Comparison of ENCODE assay signal across 22 mouse cellular contexts in genomic region chr1:37318558-37318957, GRCm38 (mm10). TPM values are rescaled to one million over a fixed set of nuclear protein-coding genes. Genes with fewer than 3 reads are reported as not detected.
A peak's percentile ranks its signal among the peaks of the same experiment; 100 is the strongest.
DNase-seq lines count a peak whose midpoint lies in the region; ATAC-seq and TF ChIP-seq lines count a peak whose summit lies in the region.
"Had no signal": no experiment of that assay in that cellular context is flagged by ENCODE, and none has a peak within 500 bp of the region (broad histone marks: within the 10 kb centered on the region; RNA-seq: fewer than 3 reads in every experiment).

No protein-coding gene starts in this region.

- peak; percentile 71 for DNase-seq in 416B (ENCODE audit: low read depth)
- DNase-seq in induced T-regulatory cell, adult 2 months (ENCODE audit: low read depth), result peak; percentile 9
- DNase-seq in layer of hippocampus, adult 8-10 months (ENCODE audit: low spot score in 2 of 2), result no peak
- no peak for DNase-seq in thymus, adult 2 months
- DNase-seq: adrenal gland, adult 8-10 months; adrenal gland, postnatal 36 days; B cell, adult 2 months; cerebellum, adult 11-12 months; cerebellum, adult 9-10 months; cerebellum, postnatal 36 days; forebrain, postnatal 0 days; gastrocnemius, adult 2 months; gastrocnemius, postnatal 25 days; heart, postnatal 10 days; heart, postnatal 4 days had no signal

- peak overlapping the region; percentile 7; the same call in 1 of the 2 replicates for H3K27ac ChIP-seq in bone marrow, adult 2 months (ENCODE audit: control insufficient read depth, insufficient read depth, low read depth, low read length, poor library complexity)
- H3K27ac ChIP-seq in thymus, adult 2 months (ENCODE audit: control insufficient read depth, insufficient read depth, low read length), result no peak overlapping the region
- H3K27ac ChIP-seq: embryonic facial prominence, embryonic 10.5 days; forebrain, embryonic 13.5 days; gastrocnemius, adult 2 months; hindbrain, embryonic 12.5 days had no signal

- ATAC-seq in megakaryocyte progenitor cell, adult 5-6 weeks (replicated peaks; ENCODE audit: poor library complexity), result peak; percentile 50
- ATAC-seq: forebrain, embryonic 13.5 days; forebrain, postnatal 0 days; hindbrain, embryonic 16.5 days had no signal

- TF ChIP-seq POLR2A in bone marrow, adult 2 months (IDR thresholded peaks at IDR 0.05; ENCODE audit: borderline replicate concordance, control insufficient read depth, low read depth, low read length), result no peak
- no peak for TF ChIP-seq POLR2A in thymus, adult 2 months (IDR thresholded peaks at IDR 0.05; ENCODE audit: control insufficient read depth, extremely low read depth, insufficient read depth, low read length, poor library complexity)

- no peak overlapping the region for H3K4me3 ChIP-seq in bone marrow, adult 2 months (replicated peaks; ENCODE audit: control insufficient read depth, low read depth, low read length)
- no peak overlapping the region for H3K4me3 ChIP-seq in thymus, adult 2 months (ENCODE audit: control insufficient read depth, insufficient read depth, low read length)
- H3K4me3 ChIP-seq: embryonic facial prominence, embryonic 10.5 days; forebrain, embryonic 13.5 days; gastrocnemius, adult 2 months; hindbrain, embryonic 12.5 days had no signal

- no peaks in the 10 kb centered on the region for H3K36me3 ChIP-seq in thymus, adult 2 months (ENCODE audit: control insufficient read depth, insufficient read depth, low read length)
- H3K36me3 ChIP-seq: embryonic facial prominence, embryonic 10.5 days; G1E; hindbrain, embryonic 12.5 days had no signal

- no peak for TF ChIP-seq CTCF in bone marrow, adult 2 months (IDR thresholded peaks at IDR 0.05; ENCODE audit: control insufficient read depth, insufficient read depth, low read length)
- no peak for TF ChIP-seq CTCF in thymus, adult 2 months (IDR thresholded peaks at IDR 0.05; ENCODE audit: borderline replicate concordance, control insufficient read depth, extremely low read depth, insufficient read depth, low read length, poor library complexity)

- 32% methylated on average over 2 of the region's 2 CpGs for WGBS in bone marrow, adult 2 months
- 25% methylated on average over 2 of the region's 2 CpGs for WGBS in thymus, adult 2 months

- H3K27me3 ChIP-seq in thymus, adult 2 months (ENCODE audit: control insufficient read depth, insufficient read depth, low read length), result no peaks in the 10 kb centered on the region
- H3K27me3 ChIP-seq: forebrain, embryonic 13.5 days; hindbrain, embryonic 12.5 days had no signal

- peaks cover 35% of the 10 kb centered on the region for H3K4me1 ChIP-seq in bone marrow, adult 2 months (ENCODE audit: control insufficient read depth, insufficient read depth, low read length)
- peaks cover 17% of the 10 kb centered on the region for H3K4me1 ChIP-seq in thymus, adult 2 months (replicated peaks; ENCODE audit: control insufficient read depth, insufficient read depth, low read length)
- H3K4me1 ChIP-seq: forebrain, embryonic 13.5 days had no signal

RNA-seq across cellular contexts. Expression of gene Inpp4a, which starts 18.9 kb away (rescaled TPM):
- polyA plus RNA-seq in bone marrow, adult 2 months (2011; ENCODE audit: insufficient read depth, insufficient read length, low replicate concordance, missing spikeins), result 16.9 and 33.4 TPM in 2 replicates
- 9.5 and 10.0 TPM in 2 replicates for total RNA-seq in megakaryocyte progenitor cell, adult 5-6 weeks (2015)
- 4.2 and 8.5 TPM in 2 replicates for total RNA-seq in megakaryocyte progenitor cell, adult 5-6 weeks (2017)
- 100 to 1,000 TPM; 157 to 181 (median 168) TPM for total RNA-seq in layer of hippocampus, adult 8-10 months (2022)
- 14.5 and 17.0 TPM in 2 replicates for polyA plus RNA-seq in thymus, adult 2 months (2012; rRNA removed)

Comparison
In these comparisons a context has a peak if more than half of its experiments do, and no peak if none do; other contexts are left out.
1. DNase-seq: peak in 416B (single experiment) and induced T-regulatory cell, adult 2 months (single experiment); none in layer of hippocampus, adult 8-10 months (0 of 2) and thymus, adult 2 months (single experiment).
2. RNA of gene Inpp4a, which starts 18.9 kb away (total RNA-seq): 157 to 181 TPM in layer of hippocampus, adult 8-10 months; 4.2 to 10.0 TPM in megakaryocyte progenitor cell, adult 5-6 weeks; every median in the first group is over 10 times any median in the second.